Mouse (Mus musculus): ENCODE measurements around the gene Pfkfb1.

- TF ChIP-seq CTCF (IDR thresholded peaks at IDR 0.05; ENCODE audit: borderline replicate concordance, extremely low read depth, insufficient read depth, insufficient read length) (no peak), POLR2A (IDR thresholded peaks at IDR 0.05; ENCODE audit: borderline replicate concordance, extremely low read depth, insufficient read depth, insufficient read length, poor library complexity, severe bottlenecking) (no peak)
Measured at GRCm38 (mm10) chrX:150656122-150656907, 68.3 kb downstream of the Pfkfb1 start.

Data from brain, embryonic 14.5 days (tissue).